Mouse (Mus musculus) kidney, postnatal 10 days (tissue): ENCODE results near the gene Gba2.
"Not testable (repeated sequence)": the region's sequence is repeated elsewhere in the genome, so short reads cannot be mapped to it uniquely, and the experiment has no call there.

ENCODE experiments used
- DNase-seq: peaks from one replicate; pipeline ENCODE4 v3.0.0; 2021; ENCODE audit warnings: mixed read lengths

Gba2 gene

DNA sequence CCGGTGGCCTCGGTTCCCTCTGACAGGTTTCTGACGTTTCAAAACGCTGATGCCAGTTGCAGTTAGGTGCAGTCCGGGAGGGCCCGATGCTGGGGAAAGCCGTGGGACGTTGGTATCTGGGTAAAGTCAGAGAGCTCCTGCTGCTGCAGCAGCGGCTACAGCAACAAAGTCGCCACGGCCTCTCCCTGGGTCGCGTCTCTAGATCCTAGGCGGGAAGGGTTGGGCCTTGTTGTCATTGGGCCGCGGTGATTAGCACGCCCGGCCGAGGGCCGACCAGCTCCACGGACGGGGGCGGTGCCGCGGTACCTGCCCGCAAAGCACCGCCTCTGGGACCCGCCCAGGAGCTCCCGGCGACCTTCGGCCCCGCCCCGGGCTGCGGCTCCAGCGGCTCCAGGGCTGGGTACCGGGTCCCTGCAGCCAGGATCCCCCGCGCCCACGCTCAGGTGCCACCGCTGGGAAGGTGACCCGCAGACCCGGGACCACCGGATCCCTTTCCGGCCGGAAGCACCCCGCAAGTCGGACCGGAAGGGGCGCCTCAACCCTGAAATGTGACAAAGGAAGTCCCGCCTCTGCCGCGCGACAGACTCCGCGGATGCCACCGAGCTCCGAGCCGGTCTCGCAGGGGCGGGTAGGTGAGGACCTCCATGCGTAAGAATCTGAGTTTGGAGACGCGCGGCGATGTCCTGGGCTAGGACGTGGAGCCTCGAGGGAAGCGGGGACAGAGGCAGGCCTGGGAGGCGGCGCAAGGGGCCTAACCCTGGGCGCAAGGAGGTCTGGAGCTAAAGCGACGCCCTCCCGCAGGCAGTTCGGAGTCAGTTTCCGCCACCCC lies at the start of gene Gba2, which contains the start of gene Rgp1:
TSS of gene Gba2 (minus strand) at position 498 of the 829 bp plus-strand sequence.
TSS of gene Rgp1 (plus strand) at position 340 of the 829 bp plus-strand sequence.
- peak; percentile 93 for DNase-seq

DNA sequence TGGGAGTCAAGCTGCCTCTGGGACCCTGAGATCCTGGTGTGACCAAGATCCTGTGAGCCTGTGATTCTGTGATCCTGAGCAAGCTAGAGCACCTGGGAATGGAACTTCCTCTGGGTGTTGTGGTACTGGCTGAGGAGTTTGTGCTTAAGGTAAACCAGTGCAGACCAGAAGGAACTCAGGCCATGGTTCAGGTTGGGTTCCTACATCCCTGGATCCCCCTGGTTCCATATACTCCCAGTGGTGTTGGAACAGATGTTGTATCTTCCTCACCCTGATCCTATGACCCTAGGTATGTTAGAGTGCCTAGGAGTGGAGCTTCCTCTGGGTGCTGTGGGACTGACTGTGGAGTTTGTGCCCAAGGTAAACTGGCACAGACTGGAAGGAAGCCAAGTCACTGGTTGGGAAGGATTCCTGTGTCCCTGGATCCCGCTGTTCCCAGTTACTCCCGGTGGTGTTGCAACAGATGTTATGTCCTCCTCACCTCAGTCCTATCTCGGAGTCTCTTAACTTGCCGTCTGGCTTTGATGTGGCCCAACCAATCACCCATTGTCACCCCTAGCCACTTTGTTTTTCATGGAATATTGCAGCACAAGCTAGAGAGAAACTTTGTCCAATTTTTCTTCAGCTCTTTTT lies 41.6 kb upstream of the Gba2 start:
- no peak for DNase-seq

DNA sequence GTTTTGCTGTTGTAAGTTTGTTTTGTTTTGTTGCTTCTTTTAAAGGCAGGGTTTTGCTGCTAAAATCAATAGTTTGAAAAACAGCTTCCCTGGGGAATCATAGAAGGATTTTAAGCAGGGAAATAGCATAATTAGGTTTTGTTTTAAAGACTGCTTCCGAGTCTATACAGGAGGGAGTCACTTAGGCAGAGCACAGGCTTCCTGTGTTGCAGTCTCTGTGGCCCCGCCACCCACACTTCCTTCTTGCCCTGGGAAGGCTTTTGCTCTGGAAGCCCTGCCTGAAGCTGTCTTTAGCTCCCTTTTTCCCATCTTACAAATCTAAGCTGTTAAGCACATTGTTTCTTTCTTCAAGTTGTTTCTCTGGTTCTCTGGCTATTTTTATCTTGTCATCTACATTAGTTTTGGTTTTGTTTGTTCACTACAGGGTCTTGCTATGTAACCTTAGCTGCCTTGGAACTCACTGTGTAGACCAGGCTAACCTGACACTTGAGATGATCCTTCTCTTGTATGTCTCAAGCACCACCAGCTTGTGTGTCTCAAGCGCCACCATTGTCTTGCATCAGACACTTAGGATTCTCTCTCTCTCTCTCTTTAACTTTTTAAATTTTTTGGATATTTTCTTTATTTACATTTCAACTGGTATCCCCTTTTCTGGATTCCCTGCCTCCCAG lies 34.5 kb upstream of the Gba2 start:
- peak; percentile 42 for DNase-seq

DNA sequence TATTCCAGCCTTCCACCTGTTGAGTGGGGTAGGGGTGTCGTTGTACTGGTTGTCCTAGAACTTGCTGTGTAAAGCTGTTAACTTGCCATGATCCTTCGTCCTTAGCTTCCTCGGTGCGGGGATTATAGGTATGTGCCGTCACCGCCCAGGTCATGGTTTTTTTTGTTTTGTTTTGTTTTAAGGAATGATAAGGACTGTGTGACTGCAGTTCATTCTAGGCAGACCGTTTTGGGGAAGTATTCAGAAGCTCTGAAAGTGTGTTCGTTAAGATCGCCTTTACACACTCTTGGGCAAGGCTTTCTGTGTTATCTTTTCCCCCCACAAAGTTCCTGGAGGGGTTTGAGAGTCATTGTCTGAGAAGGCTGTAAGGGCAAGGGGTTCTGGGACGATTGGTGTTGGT lies 33.9 kb upstream of the Gba2 start:
- DNase-seq, result no peak

DNA sequence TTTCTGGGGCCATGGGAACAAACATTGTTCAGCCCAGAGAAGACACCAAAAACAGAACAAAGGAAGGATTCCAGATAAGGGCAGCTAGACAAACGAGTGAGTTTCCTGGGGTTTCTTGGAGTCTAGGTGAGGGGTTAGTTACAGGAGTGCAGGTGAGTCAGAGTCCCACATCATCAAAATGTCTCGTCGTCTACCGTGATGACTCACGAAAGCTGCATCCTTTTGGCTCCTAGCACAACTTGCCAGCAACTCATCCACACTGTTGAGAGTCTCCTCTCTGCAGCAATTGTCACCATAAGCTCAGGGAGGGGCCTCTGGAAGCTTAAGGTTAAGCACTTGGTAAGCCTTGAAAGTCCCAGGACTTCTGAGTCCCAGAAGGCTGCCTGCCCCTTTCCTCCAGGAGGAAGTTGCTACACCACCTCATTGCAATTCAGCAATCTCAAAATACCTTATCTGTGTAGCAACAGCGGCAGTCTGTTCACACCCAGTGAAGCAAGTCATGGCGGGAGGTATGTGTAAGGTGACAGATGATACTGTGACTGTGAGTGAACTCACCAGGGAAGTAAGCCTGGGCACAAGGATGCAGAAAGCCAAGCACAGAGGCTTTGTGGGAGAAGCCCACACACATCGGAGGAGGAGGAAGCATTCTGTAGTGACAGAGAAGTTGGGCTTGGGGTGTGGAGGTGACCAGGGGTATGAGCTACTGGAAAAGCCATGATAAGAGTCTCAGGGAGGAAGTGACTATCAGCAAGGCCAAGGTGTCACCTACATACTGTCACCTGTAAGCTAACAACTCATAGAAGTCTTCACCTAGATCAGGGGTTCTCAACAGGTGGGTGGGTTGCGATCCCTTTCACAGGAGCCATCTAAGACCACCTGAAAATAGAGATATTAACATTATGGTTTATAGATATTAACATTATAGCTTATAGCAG lies 26.3 kb upstream of the Gba2 start:
- DNase-seq, result no peak

DNA sequence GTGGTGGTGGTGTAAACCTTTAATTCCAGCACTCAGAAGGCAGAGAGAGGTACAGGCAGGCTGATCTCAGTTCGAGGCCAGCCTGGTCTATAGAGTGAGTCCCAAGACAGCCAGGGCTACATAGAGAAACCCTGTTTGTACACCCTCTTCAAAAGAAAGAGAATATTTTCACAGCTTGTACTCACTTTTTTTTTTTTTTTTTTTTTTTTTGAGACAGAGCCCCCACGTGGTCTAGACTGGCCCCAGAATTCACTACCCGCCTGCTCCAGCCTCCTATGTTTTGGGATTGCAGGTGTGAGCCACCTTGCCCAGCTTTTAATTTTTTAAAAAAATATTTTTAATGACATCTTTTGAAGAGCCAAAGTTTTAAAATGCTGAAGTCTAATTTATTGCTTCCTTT lies 25.4 kb upstream of the Gba2 start:
- no peak for DNase-seq

DNA sequence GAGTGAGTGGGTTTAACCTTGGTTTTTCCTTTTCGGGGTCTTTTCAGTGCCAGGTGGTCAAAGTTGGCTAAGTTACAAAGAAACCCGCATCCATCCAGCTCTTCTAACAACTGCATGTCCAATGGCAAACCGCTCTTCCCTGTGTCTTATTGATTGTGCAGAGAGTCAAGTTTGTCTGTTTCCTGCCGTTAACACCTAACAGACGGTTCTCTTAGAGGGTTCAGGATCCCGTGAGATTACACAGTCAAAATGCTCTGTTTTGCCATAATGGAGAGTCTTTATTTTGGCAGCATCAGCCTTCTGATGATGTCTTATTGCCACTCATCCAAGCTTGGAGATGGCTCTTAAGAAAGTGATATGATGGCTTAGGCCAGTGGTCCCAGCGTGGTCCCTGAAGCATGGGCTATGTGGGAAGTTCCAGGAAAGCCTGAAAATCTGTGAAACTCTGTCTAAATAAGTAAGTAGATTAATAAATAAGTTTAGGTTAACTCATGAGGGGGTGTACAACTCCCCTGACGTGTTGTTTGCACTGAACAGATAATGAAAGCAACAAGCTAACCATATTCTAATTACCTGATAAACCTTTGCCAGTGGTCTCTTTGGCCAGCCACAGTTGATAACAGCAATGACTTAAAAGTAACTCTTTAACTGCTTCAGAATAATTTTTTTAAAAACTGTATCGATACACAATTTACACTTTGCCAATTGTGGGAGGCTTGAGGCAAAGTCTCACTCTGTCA lies 21.7 kb upstream of the Gba2 start:
- no peak for DNase-seq

DNA sequence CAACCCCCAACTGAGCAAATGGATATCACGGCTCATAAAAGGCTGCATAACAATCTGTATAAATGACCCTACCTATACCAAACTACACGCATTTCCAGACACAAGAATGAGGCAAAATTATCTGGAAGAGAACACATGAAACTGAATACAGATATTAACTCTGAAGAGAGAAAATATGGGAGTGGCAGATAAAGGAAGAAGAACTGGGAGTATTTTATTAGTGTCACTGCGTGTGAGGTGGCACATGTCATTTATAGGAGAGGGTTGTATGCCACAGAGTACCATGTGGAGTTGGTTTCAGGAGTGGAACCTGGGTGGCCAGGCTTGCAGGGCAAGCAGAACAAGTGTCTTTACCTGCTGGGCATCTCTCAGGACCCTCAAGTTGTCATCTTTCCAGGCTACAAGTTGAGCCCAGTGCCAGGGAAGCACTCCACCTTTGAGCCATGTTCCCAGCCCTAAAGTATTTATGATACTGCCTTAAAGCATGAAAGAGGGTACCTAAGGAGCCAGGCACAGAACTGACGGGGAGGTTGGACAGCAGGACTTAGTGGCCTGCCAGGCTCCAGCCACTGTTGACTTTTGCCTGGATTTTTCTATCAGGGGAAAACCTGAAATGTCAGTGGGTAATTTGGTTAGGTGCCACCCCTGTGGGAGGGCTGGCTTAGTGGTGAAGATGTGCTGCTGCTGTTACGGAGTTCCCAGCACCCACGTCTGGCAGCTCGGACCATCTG lies 20.1 kb upstream of the Gba2 start:
- no peak for DNase-seq

DNA sequence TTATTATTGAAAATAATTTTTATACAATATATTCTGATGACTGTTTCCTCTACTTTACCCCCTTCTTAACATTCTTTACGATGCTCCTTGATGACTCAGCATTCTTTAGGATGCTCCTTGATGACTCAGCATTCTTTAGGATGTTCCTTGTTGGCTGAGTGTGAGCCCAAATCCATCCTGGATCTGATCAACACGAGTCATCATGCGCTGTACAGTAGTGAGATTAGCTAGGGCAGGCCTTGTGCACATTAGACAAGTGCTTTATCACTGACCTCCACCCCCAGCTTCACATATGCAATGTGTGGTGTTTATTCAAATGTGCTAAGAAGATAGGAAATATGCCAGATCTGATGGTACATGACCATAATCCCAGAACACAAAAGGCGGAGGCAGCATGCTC lies 19.5 kb upstream of the Gba2 start:
- DNase-seq, result no peak

DNA sequence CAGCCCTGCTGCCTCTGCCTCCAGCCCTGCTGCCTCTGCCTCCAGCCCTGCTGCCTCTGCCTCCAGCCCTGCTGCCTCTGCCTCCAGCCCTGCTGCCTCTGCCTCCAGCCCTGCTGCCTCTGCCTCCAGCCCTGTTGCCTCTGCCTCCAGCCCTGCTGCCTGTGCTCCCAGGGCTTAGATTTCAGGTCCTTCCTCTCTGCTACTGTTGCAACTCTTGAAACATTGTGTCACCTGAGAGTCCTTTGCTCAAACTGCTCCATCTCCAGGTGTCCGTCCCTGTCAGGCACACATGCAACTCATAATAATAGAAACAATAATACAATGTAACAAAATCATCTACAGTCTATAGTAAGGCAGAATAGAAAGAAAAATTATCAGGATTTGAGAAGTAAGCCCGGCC lies 17.9 kb upstream of the Gba2 start:
- DNase-seq, result not testable (repeated sequence)

DNA sequence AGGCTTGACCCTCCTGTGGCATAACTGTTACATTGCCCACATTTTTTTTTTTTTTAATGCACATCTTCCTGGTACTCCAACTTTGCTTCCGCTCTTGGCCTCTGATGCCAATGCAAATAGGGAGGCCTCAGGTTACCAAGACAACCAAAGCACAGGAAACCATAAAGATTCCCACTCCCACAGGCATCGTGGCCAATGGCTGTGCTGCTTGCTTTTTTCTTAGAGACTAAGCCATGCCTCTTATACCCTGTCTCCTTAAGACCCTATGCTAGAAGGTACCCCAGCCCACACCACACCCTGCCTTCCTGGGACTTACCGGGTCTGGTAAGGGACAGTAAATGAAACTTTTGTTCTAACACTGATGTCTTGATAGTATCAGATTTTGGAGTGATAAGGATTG lies 14.8 kb upstream of the Gba2 start:
- no peak for DNase-seq

DNA sequence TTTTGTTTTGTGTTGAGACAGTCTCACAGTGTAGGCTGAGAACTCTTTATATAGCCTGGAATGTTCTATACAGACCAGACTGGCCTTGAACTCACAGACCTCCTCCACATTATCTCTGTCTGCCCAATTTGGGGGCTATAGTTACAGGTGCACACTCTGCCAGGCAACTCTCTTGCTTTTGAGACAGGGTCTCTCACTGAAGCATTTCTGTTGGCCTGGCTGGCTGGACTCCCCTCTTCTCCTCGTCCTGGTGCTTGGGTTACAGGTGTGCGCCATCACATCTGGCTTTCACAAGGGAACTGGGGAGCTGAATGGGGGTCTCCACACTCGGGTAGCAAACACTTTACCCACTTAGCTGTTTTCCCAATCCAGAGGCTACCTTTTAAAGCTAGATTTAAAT lies 13.3 kb upstream of the Gba2 start:
- no peak for DNase-seq

DNA sequence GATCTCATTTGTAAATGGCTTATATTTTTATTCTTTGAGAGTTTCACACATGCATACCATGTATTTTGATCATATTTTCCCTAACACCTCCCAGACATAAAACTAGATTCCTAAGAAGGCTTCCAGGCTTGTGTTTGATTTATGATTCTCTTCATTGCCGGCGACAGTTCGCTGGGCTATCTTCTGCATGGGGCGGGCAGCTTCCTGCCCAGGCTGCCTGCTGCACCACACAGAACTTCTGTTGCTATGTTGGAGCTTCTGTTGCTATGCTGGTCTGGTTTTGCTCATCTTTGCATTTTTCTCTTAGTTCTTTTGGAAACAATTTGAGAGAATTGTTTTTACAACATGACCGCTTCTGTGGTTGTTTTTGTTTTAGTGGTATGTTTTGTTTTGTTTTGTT lies 12.9 kb upstream of the Gba2 start:
- no peak for DNase-seq

DNA sequence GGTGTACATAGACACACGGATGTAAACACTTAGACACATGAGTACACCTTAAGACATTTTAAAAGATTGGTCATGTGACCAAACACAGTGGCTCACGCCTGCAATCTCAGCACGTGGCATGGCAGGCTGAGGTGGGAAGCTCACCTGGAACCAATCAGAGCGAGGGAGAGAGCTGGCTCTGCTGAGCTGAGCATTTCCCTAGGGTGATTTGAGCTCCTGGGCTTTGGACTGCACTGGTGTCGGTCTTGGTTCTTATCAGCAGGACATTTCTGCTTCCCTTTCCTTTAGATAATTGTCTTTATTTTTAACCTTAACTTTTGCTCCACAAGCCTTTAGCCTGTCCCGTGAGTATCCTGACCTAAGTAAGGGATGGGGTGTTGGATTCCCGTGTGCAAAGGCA lies 9.0 kb upstream of the Gba2 start:
- no peak for DNase-seq

DNA sequence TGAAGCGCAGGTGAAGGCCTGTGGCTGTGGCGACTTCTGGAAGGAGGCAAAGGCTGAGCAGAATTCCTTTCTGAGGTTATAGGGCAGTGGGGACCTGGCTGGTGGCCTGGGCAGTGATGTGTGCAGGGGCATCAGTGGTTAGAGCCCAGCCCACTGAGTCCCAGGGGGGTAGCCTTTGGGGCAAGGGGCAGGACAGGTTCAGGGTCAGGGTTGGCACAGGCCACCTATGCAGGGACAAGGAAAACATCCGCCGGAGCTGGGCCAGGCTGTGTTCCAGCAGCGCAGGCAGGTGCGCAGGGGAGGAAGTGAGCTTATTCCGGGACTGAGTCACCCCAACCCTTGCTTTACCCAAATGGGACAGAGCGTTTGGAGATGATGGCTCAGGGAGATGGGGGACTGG lies 7.7 kb upstream of the Gba2 start:
- DNase-seq, result peak; percentile 67

DNA sequence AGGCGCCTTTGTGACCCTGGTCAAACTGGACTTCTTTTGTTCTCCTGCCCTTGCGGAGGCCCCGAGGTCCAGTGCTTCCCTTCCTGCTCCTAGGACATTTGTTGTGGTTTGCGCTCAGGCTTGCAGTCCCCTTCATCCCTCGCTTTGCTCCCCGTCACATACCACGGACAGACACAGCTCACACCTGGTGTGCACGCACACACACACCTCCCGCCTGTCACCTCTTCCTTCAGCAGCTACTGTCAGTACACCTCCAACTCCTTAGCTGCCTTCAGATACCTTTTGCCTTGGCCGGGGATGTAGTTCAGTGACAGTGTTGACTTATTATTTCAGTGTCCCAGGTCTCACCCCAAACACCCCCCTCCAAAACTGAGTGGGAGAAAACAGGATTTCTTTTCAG lies 7.0 kb upstream of the Gba2 start:
- DNase-seq, result no peak

DNA sequence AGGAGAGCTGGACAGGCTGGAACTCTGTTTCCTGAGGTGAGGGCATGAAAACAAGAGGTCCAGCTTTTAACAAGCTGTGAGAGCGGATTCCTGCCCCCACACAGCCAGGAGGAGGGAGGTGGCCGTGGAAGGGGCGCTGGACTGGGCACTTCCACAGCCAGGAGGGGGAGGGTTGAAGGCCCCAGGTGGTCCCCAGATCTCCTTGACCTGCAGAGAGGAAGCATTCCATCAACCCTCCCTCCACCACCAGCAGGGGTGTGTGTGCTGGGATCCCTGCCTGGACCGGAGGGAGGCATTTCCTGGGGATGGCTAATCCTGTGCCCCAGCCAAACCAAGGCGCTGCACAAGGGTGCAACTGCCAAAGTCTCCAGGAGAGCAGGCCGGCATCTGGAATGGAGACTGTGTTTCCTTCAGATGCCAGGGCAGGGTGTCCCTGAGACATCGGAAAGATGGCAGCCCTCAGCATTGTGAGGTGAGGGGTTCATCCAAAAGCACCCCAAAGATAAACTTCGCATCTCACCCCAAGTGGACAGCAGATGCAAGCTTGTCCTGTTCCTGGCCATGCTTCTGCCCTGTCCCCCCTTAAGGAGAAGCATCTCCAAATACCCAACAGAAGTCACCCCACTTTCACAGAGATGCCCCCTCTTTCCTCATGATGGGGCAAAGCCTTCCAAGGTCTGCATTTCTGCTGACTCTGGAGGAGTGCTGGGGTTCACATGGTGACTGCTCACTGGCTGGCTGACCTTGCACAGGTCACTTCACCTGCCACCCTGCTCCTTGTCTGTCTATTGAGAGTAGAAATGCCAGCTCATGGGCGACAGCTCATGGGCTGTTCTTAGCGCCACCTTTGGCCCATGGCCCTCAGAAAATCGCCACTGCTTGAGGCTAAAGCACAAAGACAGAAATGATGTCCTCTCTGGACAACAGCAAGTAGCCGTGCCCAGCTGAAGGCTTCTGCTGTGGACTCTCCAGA lies 6.1 kb upstream of the Gba2 start, which contains the start of gene Msmp:
TSS of gene Msmp (minus strand) at position 51 of the 973 bp plus-strand sequence.
- DNase-seq, result peak; percentile 60

DNA sequence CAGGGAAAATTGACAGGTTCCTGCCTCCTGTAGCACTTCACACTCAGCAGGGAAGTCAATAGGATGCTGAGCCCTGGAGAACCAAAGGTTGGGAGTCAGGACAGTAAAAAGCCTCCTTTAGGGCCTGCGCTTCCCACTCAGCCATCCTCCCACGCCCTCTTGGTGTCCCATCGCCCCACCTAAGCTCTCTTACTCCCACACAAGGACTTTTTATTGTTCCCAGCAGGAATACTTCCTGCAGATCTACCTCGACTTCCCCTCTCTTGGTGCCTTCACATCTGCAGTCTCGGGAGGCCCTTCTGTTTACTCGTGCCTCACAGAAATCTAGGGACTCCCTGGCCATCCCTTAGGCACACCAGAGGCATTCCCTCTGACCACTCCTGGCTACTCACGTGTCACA lies 4.7 kb upstream of the Gba2 start:
- peak; percentile 5 for DNase-seq

DNA sequence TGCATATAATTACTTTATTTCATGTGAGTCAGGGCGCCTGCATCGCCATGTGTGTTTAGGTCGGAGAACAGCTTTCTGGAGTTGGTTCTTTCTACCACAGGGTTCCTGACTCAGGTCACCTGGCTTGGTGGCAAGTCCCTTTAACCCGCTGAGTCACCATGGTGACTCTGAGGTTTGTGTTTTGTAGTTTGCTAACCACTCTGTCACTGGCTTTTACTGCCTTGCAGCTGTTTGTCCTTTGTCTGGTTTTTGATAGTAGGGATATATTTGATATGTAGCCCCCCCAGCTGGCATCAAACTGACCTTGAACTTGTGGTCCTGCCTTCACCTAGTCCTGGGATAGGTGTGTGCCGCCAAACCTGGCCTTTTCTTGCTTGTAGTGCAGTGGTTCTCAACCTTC lies 3.6 kb upstream of the Gba2 start:
- peak; percentile 3 for DNase-seq

DNA sequence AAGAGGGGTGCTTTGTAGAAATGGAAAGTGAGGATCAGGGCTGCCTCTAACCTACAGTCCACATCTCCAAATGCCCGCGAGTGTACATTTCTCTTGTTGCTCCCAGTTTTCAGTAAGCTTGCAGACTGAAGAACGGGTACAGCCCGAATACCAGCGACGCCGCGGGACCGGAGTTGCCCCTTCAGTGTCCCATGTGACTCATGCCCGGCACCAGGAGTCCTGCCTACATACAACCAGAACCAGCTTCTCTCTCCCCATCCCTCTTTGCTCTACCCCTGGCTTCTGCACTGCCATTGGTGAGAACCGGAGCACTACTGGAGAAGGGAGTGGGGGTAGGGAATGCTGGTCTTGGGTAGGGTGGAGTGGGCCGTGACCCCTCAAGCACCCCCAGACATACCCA lies 2.7 kb upstream of the Gba2 start:
- DNase-seq, result peak; percentile 6
